Mouse (Mus musculus): ENCODE data around the gene Gm960. TPM values are rescaled to one million over a fixed set of nuclear protein-coding genes. Genes with fewer than 3 reads are reported as not detected.

Gene Gm960
- polyA plus RNA-seq, 2 experiments from 2014 or later: not detected

- ATAC-seq: no peak
Measured at GRCm38 (mm10) chr19:4711601-4712155, 13.2 kb upstream of the Gm960 start.

DNA sequence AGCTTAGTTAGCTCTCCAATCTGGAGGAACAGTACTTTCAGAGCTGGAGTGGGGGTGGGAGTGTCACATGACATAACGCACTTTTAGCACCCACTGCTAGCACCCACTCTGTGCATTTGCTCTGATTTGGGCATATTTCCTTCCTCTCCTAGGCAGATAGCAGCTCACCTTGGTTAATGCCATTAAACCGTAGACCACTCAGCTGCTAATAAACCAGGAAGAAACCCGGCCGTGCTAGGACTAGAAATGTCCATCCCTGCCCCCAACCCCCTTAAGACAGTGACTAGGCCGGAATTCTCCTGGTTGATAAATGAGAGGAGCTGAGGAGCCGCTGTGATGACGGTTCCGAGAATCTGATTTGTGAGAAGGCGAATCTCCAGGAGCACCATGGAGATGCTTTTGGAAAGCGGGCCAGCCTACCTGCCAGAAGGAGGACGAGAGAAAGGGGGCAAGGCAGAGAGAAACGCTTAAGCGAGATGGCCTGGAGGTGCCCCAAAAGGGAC lies 12.7 kb upstream of the Gm960 start, which contains the start of gene Sptbn2:
Sptbn2 (plus strand) TSS at position 70 of the 503 bp plus-strand sequence.
- ATAC-seq: no peak

DNA sequence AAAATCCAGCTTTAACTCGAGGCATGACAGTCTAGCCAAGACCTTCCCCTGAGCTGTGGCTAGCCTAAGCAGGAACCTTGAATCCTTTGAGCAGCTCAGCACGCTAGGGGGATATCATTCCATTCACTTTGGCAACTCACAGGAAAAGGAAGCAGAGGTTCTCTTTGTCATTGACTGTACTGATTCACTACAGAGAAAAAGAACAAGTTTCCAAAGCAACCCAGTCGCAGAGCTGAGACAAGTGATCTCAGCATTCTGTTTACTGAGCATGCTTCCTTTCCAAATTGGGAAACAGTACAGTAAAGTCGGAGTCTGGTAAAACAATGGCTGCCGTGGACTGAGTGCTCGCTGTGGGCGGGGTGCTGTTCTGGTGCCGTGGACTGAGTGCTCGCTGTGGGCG lies 10.3 kb upstream of the Gm960 start:
- ATAC-seq: no peak

- ATAC-seq: no peak
Measured at GRCm38 (mm10) chr19:4701221-4701620, 2.8 kb upstream of the Gm960 start.

DNA sequence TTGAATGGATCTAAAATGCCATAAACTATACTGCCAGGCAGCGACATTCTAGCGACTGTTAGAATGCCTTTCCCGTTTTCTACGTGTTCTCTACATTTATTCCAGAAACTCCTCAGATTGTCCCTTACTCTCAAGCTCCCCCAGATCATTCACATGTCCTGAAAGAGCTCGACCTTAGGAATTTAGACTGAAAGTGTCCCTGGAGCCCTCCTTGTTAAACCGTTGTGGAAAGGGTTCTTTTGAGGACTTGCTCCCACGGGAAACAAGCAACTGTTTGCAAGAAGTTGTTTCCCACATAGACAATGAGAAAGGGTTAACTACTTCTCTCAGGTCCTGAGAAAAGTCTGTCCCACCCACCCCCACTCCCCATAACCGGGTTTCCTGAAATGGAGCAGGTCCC lies 2.2 kb upstream of the Gm960 start:
- no peak for ATAC-seq

GRCm38 (mm10) chr19:4699821-4700220 lies 1.4 kb upstream of the Gm960 start:
- no peak for ATAC-seq

DNA sequence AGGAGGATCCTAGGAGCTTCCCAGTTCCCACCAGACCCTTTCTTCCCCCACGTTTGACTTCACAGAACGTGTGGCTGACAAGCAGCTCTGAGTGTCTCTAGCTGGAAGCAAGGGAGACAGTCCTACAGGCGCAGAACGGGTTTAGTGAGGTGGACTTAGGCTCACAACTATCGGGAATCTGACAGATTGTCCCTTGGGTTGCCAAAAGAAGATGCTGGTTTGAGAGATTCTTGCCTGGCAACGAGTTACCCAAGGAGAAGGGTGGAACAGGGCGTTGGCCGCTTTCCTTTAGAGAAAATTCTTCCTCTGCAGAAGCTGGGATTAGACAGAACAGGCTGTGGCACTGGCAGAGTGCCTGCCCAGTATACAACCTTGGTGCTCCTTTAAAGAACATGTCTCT lies 388 bp upstream of the Gm960 start:
- ATAC-seq: no peak

DNA sequence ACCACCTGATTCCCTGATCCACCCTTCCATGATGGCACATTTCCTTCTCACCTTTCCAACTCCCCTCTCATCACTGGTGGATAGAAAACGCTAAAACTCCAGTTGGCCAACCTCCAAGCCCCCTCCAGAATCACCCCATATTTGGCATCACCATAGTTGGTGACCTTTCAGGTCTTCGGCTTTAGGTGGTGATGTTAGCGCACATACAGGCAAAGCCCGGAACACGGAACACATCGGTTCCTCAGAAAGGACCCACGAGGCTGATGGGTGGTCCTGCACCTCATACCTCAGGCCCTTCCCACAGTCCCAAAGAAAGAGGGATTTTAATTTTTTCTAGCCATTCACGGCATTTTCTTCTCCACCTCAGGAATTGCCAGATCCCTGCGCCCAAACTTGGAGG lies 747 bp downstream of the Gm960 start:
- no peak for ATAC-seq

GRCm38 (mm10) chr19:4697121-4697520 lies 1.3 kb downstream of the Gm960 start:
- no peak for ATAC-seq

- ATAC-seq: no peak
Measured at GRCm38 (mm10) chr19:4694346-4694745, 4.1 kb downstream of the Gm960 start.

DNA sequence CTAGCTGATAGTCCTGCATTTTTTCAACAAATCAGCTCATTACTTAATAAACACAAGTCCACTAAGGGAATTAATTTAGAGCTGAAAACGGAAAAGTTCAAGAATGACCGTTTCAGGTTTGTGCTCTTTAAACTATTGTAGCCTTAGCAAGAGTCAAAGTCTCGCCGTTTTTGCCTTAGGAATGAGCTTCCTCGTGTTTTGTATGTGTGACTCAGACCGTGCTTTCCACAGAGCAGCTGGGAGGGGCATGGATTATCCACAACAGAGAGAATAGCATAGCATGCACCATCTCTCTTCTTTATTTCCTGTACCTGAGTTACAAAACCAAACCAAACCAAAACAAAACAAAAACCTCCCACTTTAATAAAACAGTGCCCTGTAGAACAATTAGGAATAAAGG lies 26.1 kb downstream of the Gm960 start:
- no peak for ATAC-seq

- ATAC-seq: no peak
Measured at GRCm38 (mm10) chr19:4670776-4671175, 27.7 kb downstream of the Gm960 start.

- ATAC-seq: no peak
Measured at GRCm38 (mm10) chr19:4666815-4667214, 31.7 kb downstream of the Gm960 start.

DNA sequence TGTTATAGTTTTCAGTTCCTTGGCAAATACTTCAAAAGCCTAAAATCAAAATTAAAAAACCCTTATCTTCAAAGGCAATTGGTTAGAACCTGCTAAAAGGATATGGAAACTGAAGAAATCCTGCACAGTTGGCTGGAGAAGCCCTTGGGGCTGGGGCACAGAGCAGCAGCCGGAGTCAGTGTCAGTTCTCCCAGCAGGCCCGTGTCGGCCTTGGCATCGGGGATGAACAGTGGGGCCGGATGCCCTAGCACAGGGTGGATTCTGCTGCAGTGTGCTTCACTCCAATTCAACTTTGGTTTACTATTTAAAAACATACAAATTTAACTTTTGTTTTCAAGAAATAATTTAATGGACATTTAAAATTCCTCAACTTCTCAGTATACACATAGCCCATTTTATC lies 40.3 kb downstream of the Gm960 start:
- ATAC-seq: no peak

- ATAC-seq: no peak
Measured at GRCm38 (mm10) chr19:4646917-4647492, 51.5 kb downstream of the Gm960 start.

- no peak for ATAC-seq
Measured at GRCm38 (mm10) chr19:4644271-4644670, 54.2 kb downstream of the Gm960 start.

GRCm38 (mm10) chr19:4635986-4636385 lies 62.5 kb downstream of the Gm960 start:
- no peak for ATAC-seq

DNA sequence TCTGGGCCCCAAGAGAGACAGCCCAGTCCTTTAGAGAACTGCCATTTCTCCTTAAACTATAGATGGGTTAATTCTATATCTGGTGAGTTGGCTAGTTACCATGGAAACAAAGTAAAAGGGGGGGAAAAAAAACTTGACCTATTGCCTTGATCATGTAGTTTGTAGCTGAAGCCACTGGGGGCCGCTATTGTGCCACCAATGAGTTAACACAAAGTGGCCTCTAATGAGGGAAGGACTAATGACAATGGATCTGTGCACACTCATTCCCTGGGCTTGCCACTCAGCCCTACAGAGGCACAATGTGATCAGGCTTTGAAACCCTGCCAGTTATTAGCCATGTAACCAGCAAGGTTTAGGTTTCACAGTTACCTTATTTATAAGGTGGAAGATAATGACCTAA lies 69.6 kb downstream of the Gm960 start:
- peak; percentile 35 for ATAC-seq

DNA sequence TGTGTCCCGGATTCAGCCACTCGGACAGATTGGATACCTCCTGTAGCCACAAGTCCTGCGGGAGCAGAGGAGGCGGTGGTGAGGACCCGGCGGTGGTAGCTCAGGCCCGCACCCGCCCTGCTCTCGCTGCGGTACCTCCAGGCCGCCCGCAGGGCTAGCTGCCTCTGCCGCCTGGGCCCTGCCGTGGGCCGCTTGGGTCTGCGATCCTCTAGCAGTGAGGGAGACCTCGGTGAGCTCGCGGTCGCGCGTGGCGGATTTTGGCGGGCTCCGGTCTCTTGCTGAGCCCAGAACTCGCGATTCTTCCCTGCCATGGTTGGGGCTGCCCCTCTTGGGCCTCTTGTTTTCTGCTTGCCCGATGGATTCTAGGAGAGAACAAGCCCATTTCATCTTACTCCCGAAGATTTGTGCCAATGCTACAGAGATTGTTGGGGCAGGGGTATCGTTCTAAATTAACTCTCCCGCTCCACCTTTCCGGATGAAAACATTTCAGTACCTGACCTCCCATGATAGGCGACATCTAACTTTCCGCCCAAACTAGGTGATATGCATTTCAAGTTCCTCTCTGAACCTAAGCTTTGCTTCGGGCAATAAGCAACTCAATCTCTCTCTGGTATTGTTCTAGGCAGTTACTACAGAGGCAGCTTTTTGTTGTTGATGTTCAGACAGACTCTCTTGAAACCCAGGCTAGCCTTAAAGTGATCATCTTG lies 72.5 kb downstream of the Gm960 start:
- ATAC-seq: peak; percentile 34

- ATAC-seq: peak; percentile 93
Measured at GRCm38 (mm10) chr19:4625179-4625828, 73.2 kb downstream of the Gm960 start, which contains the start of gene Rce1. Gene Rce1 (minus strand): TSS chr19:4625641.

DNA sequence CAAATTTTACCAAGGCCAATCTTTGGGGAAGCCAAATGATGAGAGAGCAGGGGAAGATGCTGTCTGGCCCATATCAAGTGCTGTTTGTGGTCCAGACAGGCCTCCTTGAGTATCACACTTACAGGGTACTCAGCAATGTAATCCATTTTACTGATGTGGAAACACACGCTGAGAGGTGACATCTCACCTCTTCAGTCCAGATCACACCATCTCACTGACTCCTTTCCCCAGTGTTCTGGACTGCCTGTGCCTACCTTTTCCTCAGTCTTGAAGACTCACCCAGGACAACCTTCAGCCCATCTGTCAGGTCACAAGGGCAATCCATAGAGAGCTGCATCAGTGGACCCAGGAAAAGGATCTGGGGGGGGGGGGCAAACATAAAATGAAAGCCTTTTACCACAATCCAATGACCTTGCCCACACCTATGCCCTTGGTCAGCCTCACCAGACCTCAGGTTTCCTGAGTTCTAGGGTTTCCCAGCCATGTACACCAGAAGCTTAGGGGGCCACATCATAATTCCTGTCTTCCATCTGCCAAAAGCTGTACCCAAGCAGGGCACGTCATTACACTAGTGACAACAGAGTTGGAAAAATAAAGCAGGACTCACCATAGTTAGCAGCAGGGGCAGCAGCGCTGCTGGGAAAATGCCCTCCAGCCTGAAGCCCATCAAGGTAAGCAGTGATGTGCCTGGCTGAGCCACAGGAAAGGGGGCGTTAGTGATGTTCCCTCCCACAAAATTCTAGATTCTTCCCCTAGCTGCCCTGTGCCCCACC lies 73.9 kb downstream of the Gm960 start:
- peak; percentile 25 for ATAC-seq

GRCm38 (mm10) chr19:4624006-4624405 lies 74.5 kb downstream of the Gm960 start:
- no peak for ATAC-seq

DNA sequence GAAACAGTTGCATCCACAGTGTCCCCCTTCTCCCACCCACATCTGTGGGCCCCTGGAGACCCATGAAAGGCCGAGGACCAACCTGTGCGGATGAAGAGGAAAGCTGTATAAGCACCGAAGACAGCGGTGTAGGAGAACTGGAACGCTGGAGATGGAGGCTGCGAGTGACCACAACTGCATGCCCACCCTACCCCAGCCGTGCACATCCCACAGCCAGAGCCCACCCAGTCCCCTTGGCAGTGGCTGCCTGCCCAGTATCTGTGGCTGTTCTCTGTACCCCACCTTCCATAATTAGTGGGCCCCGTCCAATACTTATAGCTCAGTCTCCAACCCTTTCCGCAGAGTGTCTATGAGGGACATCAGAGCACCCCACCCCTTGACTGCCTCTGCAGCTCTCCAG lies 75.0 kb downstream of the Gm960 start:
- no peak for ATAC-seq

Data from CD4-positive, CD25-positive, alpha-beta regulatory T cell, adult 4 months (primary cell).